Mouse (Mus musculus): ENCODE data around the gene Naa60. TPM values are rescaled to one million over a fixed set of nuclear protein-coding genes. Genes with fewer than 3 reads are reported as not detected.

Naa60 gene
- polyA plus RNA-seq, 1 experiment: 27.1 TPM

GRCm38 (mm10) chr16:3908537-3909111 is 36.4 kb downstream of the Naa60 start, which contains the start of the genes 1700037C18Rik and Cluap1:
Gene 1700037C18Rik, minus strand, starts transcription at chr16:3908689.
Gene Cluap1, plus strand, starts transcription at chr16:3908801.
- Histone ChIP-seq H3K79me2 (ENCODE audit: control insufficient read depth, insufficient read depth) (peaks cover 18% of the 10 kb centered on the region), H3K79me3 (ENCODE audit: low read depth) (peaks cover 5% of the 10 kb centered on the region), H3K4me3 (ENCODE audit: insufficient read depth, poor library complexity, severe bottlenecking) (peak within 1 kb of the TSS; percentile 35), H3K36me3 (ENCODE audit: control insufficient read depth, insufficient read depth) (peaks cover 18% of the 10 kb centered on the region), H3ac (ENCODE audit: control insufficient read depth, insufficient read length, low read depth) (peak within 1 kb of the TSS; percentile 89), H3K27me3 (ENCODE audit: control insufficient read depth, insufficient read depth, insufficient read length) (no peaks in the 10 kb centered on the region)
- no peak for TF ChIP-seq USF1 (IDR thresholded peaks at IDR 0.05; ENCODE audit: low read depth)
- no peak for TF ChIP-seq FOSL1 (IDR thresholded peaks at IDR 0.05; ENCODE audit: insufficient read depth, low read length, poor library complexity, severe bottlenecking)
- TF ChIP-seq MYOD1 (IDR thresholded peaks at IDR 0.05; ENCODE audit: control insufficient read depth, insufficient read length, low read depth): peak; percentile 10
- peak; percentile 89 for TF ChIP-seq CTCF (IDR thresholded peaks at IDR 0.05; ENCODE audit: control insufficient read depth, insufficient read depth, insufficient read length)
- TF ChIP-seq CEBPB (IDR thresholded peaks at IDR 0.05; ENCODE audit: low read depth): no peak
- no peak for TF ChIP-seq MYOG (IDR thresholded peaks at IDR 0.05; ENCODE audit: control insufficient read depth, extremely low read depth, insufficient read length)
- TF ChIP-seq MAX (IDR thresholded peaks at IDR 0.05): peak; percentile 16

DNA sequence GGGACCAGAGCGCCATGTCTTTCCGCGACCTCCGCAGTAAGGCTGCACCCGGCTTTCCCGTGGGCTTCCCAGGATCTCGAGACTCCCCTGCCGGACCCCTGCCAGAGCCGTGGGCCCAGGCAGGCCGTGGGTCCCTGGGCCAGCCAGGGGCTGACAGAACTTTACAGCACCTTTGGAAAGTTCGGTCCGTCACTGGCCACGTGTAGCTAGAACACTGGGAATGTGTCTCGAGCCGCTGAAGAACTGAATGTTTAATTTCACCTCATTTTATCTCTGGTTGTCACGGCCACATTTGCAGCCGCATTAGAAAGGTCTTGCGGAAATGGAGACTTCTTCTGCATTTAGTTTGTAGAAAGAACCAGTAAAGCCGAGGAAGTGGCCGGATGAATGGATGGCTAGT is 36.9 kb downstream of the Naa60 start:
- no peak for TF ChIP-seq MYOG (IDR thresholded peaks at IDR 0.05; ENCODE audit: control insufficient read depth, extremely low read depth, insufficient read length)
- no peak for TF ChIP-seq CTCF (IDR thresholded peaks at IDR 0.05; ENCODE audit: control insufficient read depth, insufficient read depth, insufficient read length)
- no peak for TF ChIP-seq MAX (IDR thresholded peaks at IDR 0.05)
- no peak for TF ChIP-seq CEBPB (IDR thresholded peaks at IDR 0.05; ENCODE audit: low read depth)
- no peak for TF ChIP-seq FOSL1 (IDR thresholded peaks at IDR 0.05; ENCODE audit: insufficient read depth, low read length, poor library complexity, severe bottlenecking)
- peaks cover 15% of the 10 kb centered on the region for H3K36me3 ChIP-seq (ENCODE audit: control insufficient read depth, insufficient read depth)

DNA sequence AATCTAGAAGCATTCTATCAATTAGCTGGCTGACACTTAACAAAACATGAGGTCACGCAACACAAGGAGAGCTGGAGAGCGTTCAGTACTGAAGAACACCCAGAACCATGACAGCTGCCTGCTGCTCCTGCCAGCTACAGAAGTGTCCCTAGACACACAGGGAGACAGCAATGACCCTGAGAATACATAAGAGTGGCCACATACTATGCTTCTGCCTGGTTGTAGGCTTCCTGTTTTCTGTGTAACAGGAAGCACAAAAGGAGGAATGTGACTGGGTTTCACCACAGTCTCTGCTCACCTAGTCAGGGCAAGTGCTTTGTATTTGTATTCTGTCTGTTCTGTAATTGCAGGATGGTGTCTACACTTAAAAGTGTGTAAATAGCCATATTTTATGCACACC is 48.6 kb downstream of the Naa60 start:
- Histone ChIP-seq H3K36me3 (ENCODE audit: control insufficient read depth, insufficient read depth) (peaks cover 42% of the 10 kb centered on the region), H3K27me3 (ENCODE audit: control insufficient read depth, insufficient read depth, insufficient read length) (no peaks in the 10 kb centered on the region), H3ac (ENCODE audit: control insufficient read depth, insufficient read length, low read depth) (no peak overlapping the region), H3K79me3 (ENCODE audit: low read depth) (no peaks in the 10 kb centered on the region), H3K4me3 (ENCODE audit: insufficient read depth, poor library complexity, severe bottlenecking) (no peak overlapping the region), H3K79me2 (ENCODE audit: control insufficient read depth, insufficient read depth) (no peaks in the 10 kb centered on the region)
- TF ChIP-seq FOSL1 (IDR thresholded peaks at IDR 0.05; ENCODE audit: insufficient read depth, low read length, poor library complexity, severe bottlenecking) (no peak), USF1 (IDR thresholded peaks at IDR 0.05; ENCODE audit: low read depth) (no peak), MYOD1 (IDR thresholded peaks at IDR 0.05; ENCODE audit: control insufficient read depth, insufficient read length, low read depth) (no peak), MAX (IDR thresholded peaks at IDR 0.05) (no peak), CEBPB (IDR thresholded peaks at IDR 0.05; ENCODE audit: low read depth) (no peak), CTCF (IDR thresholded peaks at IDR 0.05; ENCODE audit: control insufficient read depth, insufficient read depth, insufficient read length) (no peak), MYOG (IDR thresholded peaks at IDR 0.05; ENCODE audit: control insufficient read depth, extremely low read depth, insufficient read length) (no peak)

More for the DNA sequence above, 36.9 kb downstream of the Naa60 start:
- Histone ChIP-seq H3K79me2 (ENCODE audit: control insufficient read depth, insufficient read depth) (peaks cover 18% of the 10 kb centered on the region), H3K4me3 (ENCODE audit: insufficient read depth, poor library complexity, severe bottlenecking) (peak overlapping the region; percentile 35), H3K79me3 (ENCODE audit: low read depth) (peaks cover 5% of the 10 kb centered on the region), H3ac (ENCODE audit: control insufficient read depth, insufficient read length, low read depth) (peak overlapping the region; percentile 89), H3K27me3 (ENCODE audit: control insufficient read depth, insufficient read depth, insufficient read length) (no peaks in the 10 kb centered on the region)

GRCm38 (mm10) chr16:3923515-3923914 is 51.3 kb downstream of the Naa60 start:
- H3K79me3 ChIP-seq (ENCODE audit: low read depth): no peaks in the 10 kb centered on the region
- no peaks in the 10 kb centered on the region for H3K27me3 ChIP-seq (ENCODE audit: control insufficient read depth, insufficient read depth, insufficient read length)
- TF ChIP-seq MYOD1 (IDR thresholded peaks at IDR 0.05; ENCODE audit: control insufficient read depth, insufficient read length, low read depth) (no peak), MYOG (IDR thresholded peaks at IDR 0.05; ENCODE audit: control insufficient read depth, extremely low read depth, insufficient read length) (no peak), MAX (IDR thresholded peaks at IDR 0.05) (no peak), CTCF (IDR thresholded peaks at IDR 0.05; ENCODE audit: control insufficient read depth, insufficient read depth, insufficient read length) (no peak), USF1 (IDR thresholded peaks at IDR 0.05; ENCODE audit: low read depth) (no peak), CEBPB (IDR thresholded peaks at IDR 0.05; ENCODE audit: low read depth) (no peak), FOSL1 (IDR thresholded peaks at IDR 0.05; ENCODE audit: insufficient read depth, low read length, poor library complexity, severe bottlenecking) (no peak)
- H3K4me3 ChIP-seq (ENCODE audit: insufficient read depth, poor library complexity, severe bottlenecking): no peak overlapping the region
- peaks cover 43% of the 10 kb centered on the region for H3K36me3 ChIP-seq (ENCODE audit: control insufficient read depth, insufficient read depth)
- no peak overlapping the region for H3ac ChIP-seq (ENCODE audit: control insufficient read depth, insufficient read length, low read depth)
- no peaks in the 10 kb centered on the region for H3K79me2 ChIP-seq (ENCODE audit: control insufficient read depth, insufficient read depth)

DNA sequence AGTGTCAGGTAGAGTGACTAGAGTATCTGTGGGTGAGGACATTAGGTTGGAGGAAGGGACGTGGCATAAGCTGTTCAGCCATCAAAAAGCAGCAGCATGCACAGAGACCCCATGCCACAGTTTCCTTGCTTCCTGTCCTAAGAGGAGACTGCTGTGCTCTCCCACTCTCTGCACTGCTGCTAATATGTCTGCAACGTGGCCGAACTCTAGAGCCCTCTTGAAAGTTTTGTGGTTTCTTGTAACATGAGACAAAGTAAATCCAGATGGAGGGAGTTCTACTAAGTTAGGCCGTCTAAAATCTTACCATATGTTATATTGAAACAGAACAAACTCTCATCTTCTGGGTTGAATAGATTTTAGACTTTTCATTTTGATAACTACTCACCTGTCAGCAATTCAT is 51.8 kb downstream of the Naa60 start:
- TF ChIP-seq MYOD1 (IDR thresholded peaks at IDR 0.05; ENCODE audit: control insufficient read depth, insufficient read length, low read depth): no peak
- TF ChIP-seq USF1 (IDR thresholded peaks at IDR 0.05; ENCODE audit: low read depth): no peak
- TF ChIP-seq CEBPB (IDR thresholded peaks at IDR 0.05; ENCODE audit: low read depth): no peak
- TF ChIP-seq MAX (IDR thresholded peaks at IDR 0.05): no peak
- no peak for TF ChIP-seq MYOG (IDR thresholded peaks at IDR 0.05; ENCODE audit: control insufficient read depth, extremely low read depth, insufficient read length)
- no peak for TF ChIP-seq CTCF (IDR thresholded peaks at IDR 0.05; ENCODE audit: control insufficient read depth, insufficient read depth, insufficient read length)
- no peak for TF ChIP-seq FOSL1 (IDR thresholded peaks at IDR 0.05; ENCODE audit: insufficient read depth, low read length, poor library complexity, severe bottlenecking)
- Histone ChIP-seq H3K79me3 (ENCODE audit: low read depth) (no peaks in the 10 kb centered on the region), H3K79me2 (ENCODE audit: control insufficient read depth, insufficient read depth) (no peaks in the 10 kb centered on the region), H3K4me3 (ENCODE audit: insufficient read depth, poor library complexity, severe bottlenecking) (no peak overlapping the region), H3ac (ENCODE audit: control insufficient read depth, insufficient read length, low read depth) (no peak overlapping the region), H3K36me3 (ENCODE audit: control insufficient read depth, insufficient read depth) (peaks cover 43% of the 10 kb centered on the region), H3K27me3 (ENCODE audit: control insufficient read depth, insufficient read depth, insufficient read length) (no peaks in the 10 kb centered on the region)
